Mouse (Mus musculus) thymus, adult 2 months (tissue): ENCODE results near the gene Gp6. TPM values are rescaled to one million over a fixed set of nuclear protein-coding genes. Genes with fewer than 3 reads are reported as not detected.
"Not testable (repeated sequence)": the region's sequence is repeated elsewhere in the genome, so short reads cannot be mapped to it uniquely, and the experiment has no call there.

ENCODE experiments used
- DNase-seq: peaks from one replicate; pipeline ENCODE4 v3.0.0; 2021
- H3K27ac ChIP-seq: fragments of 200-500 bp; 2 replicates; pipeline ENCODE4 v1.5.1; 2012; ENCODE audit warnings: low read length, control low read depth; ENCODE audit not compliant: control insufficient read depth, insufficient read depth
- H3K27me3 ChIP-seq: fragments of 200-500 bp; 2 replicates; pipeline ENCODE4 v1.6.1; 2012; ENCODE audit warnings: mild to moderate bottlenecking, low read length, moderate library complexity, mixed read lengths; ENCODE audit not compliant: control insufficient read depth, insufficient read depth
- H3K36me3 ChIP-seq: fragments of 200-500 bp; 2 replicates; pipeline ENCODE4 v1.6.1; 2012; ENCODE audit warnings: mild to moderate bottlenecking, low read length, moderate library complexity; ENCODE audit not compliant: control insufficient read depth, insufficient read depth
- H3K4me1 ChIP-seq: fragments of 200-500 bp; replicated peaks from 2 replicates; pipeline ENCODE4 v1.6.1; 2012; ENCODE audit warnings: low read length; ENCODE audit not compliant: control insufficient read depth, insufficient read depth
- H3K4me3 ChIP-seq: fragments of 200-500 bp; 2 replicates; pipeline ENCODE4 v1.5.1; 2012; ENCODE audit warnings: mild to moderate bottlenecking, low read length, control low read depth, moderate library complexity; ENCODE audit not compliant: control insufficient read depth, insufficient read depth
- CTCF ChIP-seq: fragments of 200-500 bp; IDR thresholded peaks from 2 replicates; pipeline ENCODE4 v1.5.1; 2012; ENCODE audit warnings: mild to moderate bottlenecking, control low read depth, low read length, moderate library complexity, borderline replicate concordance; ENCODE audit not compliant: control insufficient read depth, poor library complexity, insufficient read depth; ENCODE audit errors: extremely low read depth
- POLR2A ChIP-seq: fragments of 200-500 bp; IDR thresholded peaks from 2 replicates; pipeline ENCODE4 v1.6.1; 2012; ENCODE audit warnings: mild to moderate bottlenecking, low read length, control low read depth, moderate library complexity; ENCODE audit not compliant: control insufficient read depth, poor library complexity, insufficient read depth; ENCODE audit errors: extremely low read depth
- WGBS: fragments of 180-500 bp; shearing (Covaris S2); methylation state at CpG from one replicate; pipeline ENCODE4 v1.1.7; 2018; 5-methylcytosine and 5-hydroxymethylcytosine counted together
- polyA plus RNA-seq: library from polyadenylated mRNA; depleted of rRNA; stranded (reverse); fragments of >200 nt; gene quantifications from 2 replicates; pipeline ENCODE4 v1.2.3, GENCODE M21; 2012

Gp6 gene
- polyA plus RNA-seq, 1 experiment, result not detected

DNA sequence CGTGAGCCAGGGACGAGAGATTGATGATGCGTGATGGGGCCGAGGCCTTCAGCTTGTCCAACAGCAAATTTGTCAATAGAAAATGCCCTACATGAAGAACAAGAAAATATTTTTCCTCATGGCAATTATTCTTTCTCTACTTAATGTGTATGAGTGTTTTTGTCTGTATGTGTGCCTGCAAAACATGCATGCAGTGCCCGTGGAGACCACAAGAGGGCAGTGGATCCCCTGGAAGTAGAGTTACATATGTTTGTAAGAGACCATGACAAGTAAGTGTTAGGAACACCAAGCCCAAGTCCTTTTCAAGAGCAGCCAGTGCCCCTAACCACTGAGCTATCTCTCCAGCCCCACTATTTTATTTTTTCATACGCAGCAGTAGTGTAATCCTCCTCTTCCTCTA lies 34.0 kb upstream of the Gp6 start:
- no peak overlapping the region for H3K27ac ChIP-seq
- no peak overlapping the region for H3K4me3 ChIP-seq
- H3K4me1 ChIP-seq, result no peaks in the 10 kb centered on the region
- WGBS, result 83% methylated on average over 6 of the region's 6 CpGs
- peak; percentile 80 for DNase-seq
- H3K27me3 ChIP-seq, result no peaks in the 10 kb centered on the region
- H3K36me3 ChIP-seq, result no peaks in the 10 kb centered on the region
- TF ChIP-seq POLR2A (no peak), CTCF (no peak)

DNA sequence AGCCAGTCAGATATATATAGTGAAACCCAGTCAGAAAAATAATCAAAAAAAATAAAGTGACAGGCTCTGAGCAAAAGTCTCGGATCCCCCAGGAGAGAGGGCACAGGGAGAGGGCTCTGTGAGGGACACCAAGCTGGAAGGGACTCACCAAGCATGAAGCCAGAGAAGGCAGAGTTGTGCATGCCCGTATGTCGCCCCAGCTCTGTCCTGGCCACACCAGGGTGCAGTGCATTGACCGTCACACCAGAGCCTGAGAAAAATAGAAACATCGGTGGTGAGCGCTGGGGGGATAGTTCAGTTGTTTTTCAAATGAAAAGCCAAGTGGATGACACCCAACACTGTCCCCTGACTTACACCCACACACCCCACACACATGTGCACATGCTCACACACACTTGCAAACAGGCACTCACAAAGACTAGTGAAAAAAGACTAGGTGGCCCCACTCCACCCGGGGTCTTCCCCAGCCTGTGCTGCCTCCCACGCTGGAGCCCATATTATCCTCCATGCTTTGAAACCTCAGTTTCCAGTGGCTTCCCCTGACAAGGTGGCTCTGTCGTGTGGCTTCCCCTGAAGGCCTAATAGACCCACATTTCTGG lies 32.8 kb upstream of the Gp6 start:
- Histone ChIP-seq H3K4me3 (no peak overlapping the region), H3K36me3 (no peaks in the 10 kb centered on the region), H3K27ac (no peak overlapping the region), H3K27me3 (no peaks in the 10 kb centered on the region), H3K4me1 (no peaks in the 10 kb centered on the region)
- WGBS, result 97% methylated on average over 9 of the region's 9 CpGs
- TF ChIP-seq POLR2A (no peak), CTCF (no peak)
- no peak for DNase-seq

GRCm38 (mm10) chr7:4427161-4427912 lies 29.8 kb upstream of the Gp6 start:
- H3K36me3 ChIP-seq, result no peaks in the 10 kb centered on the region

GRCm38 (mm10) chr7:4420230-4420629 lies 22.7 kb upstream of the Gp6 start:
- no peak for DNase-seq
- H3K4me3 ChIP-seq, result no peak overlapping the region
- no peaks in the 10 kb centered on the region for H3K36me3 ChIP-seq
- H3K4me1 ChIP-seq, result no peaks in the 10 kb centered on the region
- 41% methylated on average over 4 of the region's 4 CpGs for WGBS
- H3K27ac ChIP-seq, result no peak overlapping the region
- no peak for TF ChIP-seq CTCF
- TF ChIP-seq POLR2A, result no peak
- H3K27me3 ChIP-seq, result no peaks in the 10 kb centered on the region

More at GRCm38 (mm10) chr7:4427161-4427912, 29.8 kb upstream of the Gp6 start:
- WGBS, result 61% methylated on average over 7 of the region's 7 CpGs
- no peak overlapping the region for H3K27ac ChIP-seq
- TF ChIP-seq POLR2A, result no peak
- no peak for TF ChIP-seq CTCF
- no peaks in the 10 kb centered on the region for H3K27me3 ChIP-seq
- H3K4me1 ChIP-seq, result no peaks in the 10 kb centered on the region
- DNase-seq, result peak; percentile 84
- H3K4me3 ChIP-seq, result no peak overlapping the region

DNA sequence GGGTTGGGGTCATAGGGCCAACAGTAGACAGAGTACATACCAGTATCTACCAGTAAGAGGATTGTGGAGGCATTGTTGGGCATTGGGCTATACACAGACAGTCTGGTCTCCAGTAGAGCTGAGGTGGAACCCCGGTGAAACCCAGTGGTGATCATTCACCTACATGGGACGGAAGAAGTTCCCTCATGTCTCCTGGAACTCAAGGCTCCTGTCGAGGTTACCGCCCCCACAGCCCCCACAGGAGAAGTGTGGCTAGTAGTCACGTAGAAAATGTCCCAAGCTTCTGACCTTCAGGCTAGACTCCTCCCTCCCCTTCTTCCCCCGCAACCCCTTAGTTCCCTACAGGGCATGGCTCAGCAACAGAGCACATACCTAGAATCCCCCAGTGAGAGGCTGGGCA lies 22.1 kb upstream of the Gp6 start:
- WGBS, result 91% methylated on average over 6 of the region's 6 CpGs
- no peak for TF ChIP-seq CTCF
- TF ChIP-seq POLR2A, result no peak
- Histone ChIP-seq H3K4me1 (no peaks in the 10 kb centered on the region), H3K27me3 (no peaks in the 10 kb centered on the region), H3K36me3 (no peaks in the 10 kb centered on the region), H3K4me3 (no peak overlapping the region), H3K27ac (no peak overlapping the region)
- no peak for DNase-seq

- H3K27ac ChIP-seq, H3K36me3 ChIP-seq, DNase-seq, H3K4me1 ChIP-seq, H3K27me3 ChIP-seq, H3K4me3 ChIP-seq: not testable (repeated sequence)
- 99% methylated on average over 15 of the region's 15 CpGs for WGBS
These were observed 14.9 kb upstream of the Gp6 start for GRCm38 (mm10) chr7:4412406-4412805.
